Mouse (Mus musculus) right cerebral cortex, postnatal 14 days (tissue): Measurements from ENCODE around the gene Ghdc.

Experiments used
- DNase-seq: peaks from one replicate; pipeline ENCODE4 v3.0.0; 2022

The Ghdc gene

DNA sequence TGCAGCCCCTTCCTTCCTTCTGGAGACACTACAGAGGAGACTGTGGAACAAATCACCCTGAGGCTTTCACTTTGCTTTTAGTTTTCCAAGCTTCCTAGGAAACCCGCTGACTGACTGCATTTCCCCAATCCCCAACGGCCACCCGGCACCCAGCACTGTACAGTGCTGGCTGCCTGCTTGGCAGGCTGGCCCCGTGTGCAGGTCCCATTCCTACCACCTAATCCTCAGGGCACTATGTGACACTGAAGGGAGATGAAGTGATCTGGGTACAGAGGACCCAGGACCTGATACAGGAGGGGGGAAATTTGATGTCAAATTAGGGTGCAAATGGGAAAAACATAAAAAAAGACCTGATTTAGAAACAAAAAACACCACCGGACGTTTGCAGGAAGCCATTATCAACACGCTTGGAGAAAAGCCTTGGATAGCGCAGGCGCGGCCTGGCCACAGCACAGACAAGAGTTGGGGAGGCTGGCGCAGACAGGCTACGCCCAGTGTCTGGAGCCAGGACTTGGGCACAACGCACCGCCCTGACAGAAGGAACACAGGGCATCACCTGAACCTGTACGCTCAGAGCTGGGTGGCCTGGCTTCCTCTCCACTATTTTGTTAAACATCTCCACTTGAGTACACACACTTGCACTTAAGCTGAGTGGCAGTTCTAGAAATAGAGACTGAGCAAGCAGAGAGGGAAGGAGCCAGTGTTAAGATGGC lies 11.2 kb upstream of the Ghdc start:
- DNase-seq, result no peak

DNA sequence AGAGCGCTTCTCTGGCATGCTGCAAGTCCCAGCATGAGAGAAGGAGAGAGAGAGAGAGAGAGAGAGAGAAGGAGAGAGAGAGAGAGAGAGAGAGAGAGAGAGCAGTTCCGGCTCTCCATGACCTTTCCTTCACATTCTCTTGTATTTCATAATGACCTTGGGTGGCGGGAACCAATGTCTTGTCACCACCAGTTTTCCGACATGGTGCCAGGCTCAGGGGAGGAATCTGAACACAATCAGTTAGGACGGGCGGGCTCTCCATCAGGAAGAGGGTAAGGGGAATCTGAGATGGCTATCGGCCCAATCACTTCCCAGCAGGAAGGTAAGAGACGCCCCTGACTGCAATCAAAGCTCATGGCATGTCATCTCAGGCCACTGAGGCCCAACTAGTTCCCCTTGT lies 9.5 kb upstream of the Ghdc start:
- no peak for DNase-seq

DNA sequence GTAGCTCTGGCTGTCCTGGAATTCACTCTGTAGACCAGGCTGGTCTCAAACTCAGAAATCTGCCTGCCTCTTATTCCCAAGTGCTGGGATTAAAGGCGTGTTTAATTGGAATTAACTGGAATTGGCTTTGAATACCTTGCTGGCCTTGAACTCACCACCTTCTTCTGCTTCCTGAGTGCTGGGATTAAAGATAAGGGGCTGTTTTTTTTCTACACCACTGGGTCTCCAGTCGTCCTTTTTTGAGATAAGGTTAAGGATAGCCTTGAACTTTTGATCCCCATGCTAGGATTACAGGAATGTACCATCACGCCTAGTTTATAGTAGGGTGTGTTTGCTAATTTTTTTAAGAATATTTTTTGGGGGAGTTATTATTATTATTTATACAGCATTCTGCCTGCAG lies 7.3 kb upstream of the Ghdc start:
- DNase-seq, result no peak

DNA sequence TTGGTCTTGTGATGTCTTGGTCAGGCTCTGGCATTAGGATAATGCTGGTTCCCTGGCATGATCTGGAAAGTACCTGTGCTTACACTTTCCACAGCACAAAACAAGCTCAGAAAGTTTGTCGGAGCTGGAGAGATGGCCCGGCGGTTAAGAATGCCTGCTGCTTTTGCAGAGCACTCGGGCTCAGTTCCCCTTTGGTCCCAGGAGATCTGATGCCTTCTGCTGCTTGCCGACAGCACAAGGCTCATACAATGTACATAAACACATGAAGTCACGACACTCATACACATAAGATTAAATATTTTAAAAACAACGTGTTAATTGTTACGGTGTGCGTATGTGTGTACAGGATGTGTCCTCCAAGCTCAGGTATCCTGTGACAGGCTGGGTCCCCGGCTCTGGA lies 5.2 kb upstream of the Ghdc start:
- DNase-seq, result no peak

DNA sequence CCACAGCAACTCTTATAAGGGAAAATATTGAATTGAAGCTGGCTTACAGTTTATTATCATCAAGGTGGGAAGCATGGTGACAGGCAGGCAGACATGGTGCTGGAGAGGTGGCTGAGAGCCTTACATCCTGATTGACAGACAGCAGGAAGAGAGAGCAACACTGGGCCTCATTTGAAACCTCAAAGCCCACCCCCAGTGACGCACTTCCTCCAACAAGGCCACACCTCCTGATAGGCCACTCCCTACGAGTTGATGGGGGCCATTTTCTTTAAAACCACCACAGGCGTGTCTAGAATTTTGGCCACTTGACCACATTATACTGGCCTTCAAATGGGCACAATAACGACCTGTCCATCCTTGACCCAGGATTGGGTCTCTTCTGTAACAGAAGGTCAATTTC lies 3.5 kb upstream of the Ghdc start:
- DNase-seq, result no peak

DNA sequence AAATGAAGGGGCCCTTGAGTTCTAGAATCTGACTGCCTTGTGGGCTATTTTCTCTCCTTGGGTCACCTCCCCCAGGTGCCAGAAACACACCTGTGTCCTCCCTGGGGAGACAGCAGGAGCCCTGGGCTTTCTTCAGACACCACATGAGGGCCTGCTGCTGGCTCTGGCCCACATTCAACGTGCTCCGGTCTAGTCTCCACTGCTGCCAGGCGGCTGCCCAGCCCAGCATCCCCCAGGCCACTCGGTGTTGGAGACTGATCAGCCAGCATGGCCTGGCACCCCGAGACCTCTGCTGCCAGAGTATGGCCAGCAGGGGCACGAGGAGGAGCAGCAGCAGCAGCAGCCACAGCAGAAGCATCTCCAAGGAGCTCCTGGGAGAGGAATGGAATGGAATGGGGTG lies 777 bp downstream of the Ghdc start:
- DNase-seq, result no peak

DNA sequence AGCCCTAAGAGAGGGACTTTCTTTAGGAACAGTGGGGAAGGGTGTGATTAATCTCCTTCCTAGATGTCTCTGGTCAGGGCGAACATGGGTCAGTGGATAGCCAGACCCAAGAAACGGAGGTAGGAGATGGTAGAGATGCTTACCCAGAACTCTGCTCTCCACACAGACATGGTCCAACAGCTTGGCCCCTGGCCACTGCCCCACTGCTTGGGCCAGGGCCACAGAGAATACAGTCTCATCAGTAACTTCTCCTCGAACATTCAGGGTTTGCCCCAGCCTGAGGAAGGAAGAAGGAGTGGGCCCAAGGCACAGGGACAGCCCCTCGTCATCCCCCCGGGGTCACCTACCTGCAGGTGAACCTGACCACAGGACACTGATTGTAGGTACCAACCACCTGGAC lies 2.9 kb downstream of the Ghdc start:
- DNase-seq, result no peak

DNA sequence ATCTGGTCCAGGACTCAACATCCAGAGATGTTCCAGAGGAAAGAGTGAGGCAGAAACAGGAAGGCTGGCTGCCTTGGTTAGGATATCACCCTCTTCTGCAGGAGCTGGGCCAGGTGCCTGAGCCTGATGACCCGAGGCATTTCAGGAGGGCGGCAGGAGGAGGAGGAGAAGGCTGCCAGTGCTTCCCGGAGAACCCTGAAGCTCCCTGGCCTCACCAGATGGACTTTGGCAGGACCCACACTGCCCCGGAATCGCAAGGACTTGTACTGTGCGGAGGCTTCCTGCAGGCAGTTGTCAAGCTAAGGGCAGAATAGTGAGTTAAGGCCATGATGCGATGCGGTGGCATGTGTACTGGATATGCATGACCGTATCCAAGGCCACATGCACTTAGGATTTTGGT lies 4.0 kb downstream of the Ghdc start:
- no peak for DNase-seq

DNA sequence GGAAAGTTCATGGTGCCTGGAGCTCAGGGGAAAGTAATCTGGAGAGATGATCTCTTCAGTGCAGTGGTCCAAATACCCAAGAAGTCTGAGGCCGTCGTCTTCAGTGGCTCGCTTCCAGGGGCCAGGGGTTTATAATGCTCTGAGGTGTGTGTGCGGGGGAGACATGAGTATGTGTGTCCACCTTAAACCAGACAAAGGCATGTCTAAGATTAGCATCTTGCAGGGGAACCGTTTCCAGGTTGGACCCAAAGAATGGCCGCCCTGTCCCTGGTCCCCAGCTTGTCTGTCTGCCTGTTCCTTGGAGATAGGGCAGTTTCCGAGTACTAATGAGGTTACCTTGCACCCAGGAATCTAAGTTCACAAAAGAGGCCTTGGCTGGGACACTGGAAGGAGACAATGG lies 7.9 kb downstream of the Ghdc start, which contains the start of gene Hcrt:
TSS of gene Hcrt (minus strand) at position 101 of the 400 bp plus-strand sequence.
- DNase-seq, result no peak

DNA sequence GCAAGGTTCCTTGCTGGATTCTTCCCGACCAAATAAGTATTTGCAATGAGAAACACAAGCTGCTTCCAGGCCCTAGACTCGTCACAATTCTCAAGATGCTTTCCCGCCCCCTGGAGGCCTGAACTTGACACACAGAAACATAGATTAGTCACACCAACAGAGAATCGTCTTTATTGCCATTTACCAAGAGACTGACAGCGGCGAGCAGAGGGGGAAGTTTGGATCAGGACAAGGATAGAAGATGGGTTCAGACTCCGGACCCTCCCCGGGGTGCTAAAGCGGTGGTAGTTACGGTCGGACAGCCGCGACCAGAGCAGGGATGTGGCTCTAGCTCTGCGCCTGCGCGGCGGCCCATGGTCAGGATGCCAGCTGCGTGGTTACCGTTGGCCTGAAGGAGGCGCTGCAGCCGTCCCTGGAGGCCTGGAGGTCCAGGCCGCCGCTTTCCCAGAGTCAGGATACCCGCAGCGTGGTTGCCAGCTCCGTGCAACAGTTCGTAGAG lies 9.2 kb downstream of the Ghdc start:
- DNase-seq, result peak; percentile 89

DNA sequence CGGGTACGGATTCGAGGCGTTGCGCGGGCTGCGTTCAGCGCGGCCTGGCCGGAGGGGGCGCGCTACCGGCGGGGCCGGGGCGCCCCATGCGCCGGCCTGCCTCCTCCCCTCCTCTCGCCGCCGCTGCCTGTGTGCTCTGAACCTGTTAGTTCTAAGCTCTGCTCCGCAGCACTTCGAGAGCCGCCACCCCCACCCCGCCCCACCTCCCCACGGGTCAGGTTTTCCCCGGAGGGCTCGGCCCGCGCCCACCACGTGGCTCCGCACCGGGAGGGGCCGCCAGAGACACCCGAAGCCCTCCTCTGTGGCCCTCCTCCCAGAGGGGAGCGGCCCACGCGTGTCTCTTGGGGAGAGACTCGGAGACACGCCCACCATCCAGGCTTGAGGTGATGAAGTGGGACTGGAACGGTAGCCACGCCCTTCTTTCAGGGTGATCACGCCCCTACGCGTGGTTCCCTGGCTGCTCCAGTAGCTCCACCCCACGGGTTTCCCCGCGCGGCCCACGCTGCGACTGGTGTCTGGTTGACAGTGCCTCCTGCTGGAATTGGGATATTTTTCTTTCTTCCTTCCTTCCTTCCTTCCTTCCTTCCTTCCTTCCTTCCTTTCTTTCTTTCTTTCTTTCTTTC lies 11.0 kb downstream of the Ghdc start, which contains the start of gene Kcnh4:
TSS of gene Kcnh4 (minus strand) at position 332 of the 623 bp plus-strand sequence.
- peak; percentile 90 for DNase-seq

DNA sequence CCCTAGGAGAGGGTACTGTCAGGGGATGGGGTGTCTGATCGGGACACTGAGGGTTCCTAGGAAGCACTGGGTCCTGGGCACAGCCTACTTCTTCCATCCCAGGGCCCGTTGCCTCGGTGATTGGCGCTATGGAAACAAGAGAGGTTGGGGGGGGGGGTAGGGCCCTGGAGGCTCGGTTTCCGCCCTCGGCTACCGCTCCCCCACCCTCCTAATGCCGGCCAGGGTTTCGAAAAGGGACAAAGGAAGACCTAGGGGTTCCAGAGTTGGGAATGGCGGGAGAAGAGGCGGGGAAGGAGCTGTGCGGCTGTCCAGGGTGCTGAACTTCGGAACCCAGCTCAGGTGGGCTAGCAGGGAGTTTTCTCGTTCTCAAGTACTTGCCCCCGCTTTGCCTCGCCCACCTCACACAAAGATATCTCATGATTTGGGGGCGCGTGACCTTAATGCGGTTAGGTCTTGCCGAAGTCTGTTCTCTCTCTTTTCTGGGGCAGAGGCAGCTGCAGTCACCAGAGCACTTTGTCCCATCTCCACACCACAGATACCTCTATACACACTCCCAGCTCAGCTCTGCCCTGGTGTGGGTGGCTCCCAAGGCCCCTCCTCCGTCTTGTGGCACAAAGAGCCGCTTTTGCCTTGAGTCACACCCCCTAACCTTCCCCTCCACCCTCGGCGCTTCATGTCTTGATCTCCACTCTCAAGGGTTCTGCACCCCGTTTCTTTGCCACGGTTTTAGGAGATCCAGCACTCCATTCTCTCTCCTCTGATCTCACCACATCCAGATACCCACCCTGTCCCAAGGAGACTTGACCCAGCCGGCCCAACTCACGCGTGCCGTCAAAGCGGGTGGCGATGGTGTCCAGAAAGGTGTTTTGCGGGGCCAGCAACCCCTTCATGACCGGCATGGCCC lies 11.8 kb downstream of the Ghdc start:
- DNase-seq, result peak; percentile 37

DNA sequence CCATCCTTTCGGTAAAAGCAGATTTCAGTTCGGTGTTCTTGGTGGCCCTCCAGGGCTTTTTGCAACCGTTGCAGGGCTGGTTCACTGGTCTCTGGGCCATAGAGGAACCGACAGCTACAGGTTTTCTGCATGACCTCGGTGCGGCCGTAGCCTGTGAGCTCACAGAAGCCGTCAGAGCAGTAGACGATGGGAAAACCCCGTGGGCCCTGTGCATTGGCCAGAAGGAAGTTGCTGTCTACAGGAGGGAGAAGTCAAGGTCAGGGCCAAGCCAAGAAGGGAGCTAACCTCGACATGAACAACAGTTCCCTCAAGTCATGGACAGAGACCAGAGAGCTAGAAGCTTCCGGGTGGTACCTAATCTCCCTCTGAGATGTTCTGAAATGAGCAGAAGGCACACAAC lies 13.2 kb downstream of the Ghdc start:
- no peak for DNase-seq

DNA sequence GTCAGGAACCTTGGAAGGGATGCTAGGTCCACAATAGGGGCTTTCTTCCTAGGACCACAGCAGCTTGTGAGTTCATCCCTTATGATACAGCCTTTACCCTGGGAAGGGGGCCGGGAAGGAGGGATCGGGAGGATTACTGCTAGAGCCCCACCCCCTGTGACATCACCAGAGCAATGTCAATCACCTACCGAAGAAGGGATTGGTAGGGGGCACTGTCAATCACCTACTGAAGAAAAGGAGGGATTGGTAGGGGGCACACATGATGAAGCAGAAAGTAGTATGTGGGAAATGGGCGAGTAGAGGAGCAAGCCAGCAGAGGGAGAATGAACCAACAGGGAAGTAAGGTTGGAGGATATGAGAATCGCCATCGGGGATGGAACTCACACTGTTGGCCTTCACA lies 14.3 kb downstream of the Ghdc start:
- DNase-seq, result no peak

DNA sequence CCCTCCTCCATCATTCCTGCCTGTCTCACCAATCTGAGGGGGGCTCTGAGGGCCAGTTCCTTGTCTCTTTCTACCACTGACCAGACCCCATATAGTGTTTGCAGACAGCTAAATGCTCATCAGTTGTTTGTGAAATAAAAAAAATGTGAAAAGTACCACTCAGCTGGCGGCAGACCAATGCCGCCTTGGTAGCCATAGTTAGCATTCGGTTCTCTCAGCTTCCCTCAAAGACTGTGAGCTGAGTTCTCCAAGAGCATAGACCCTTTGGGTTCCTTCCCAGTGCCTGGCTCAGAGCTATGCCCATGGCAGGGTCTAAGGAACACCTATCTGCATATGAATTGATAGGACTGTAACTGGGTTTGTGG lies 16.1 kb downstream of the Ghdc start:
- DNase-seq, result peak; percentile 41

DNA sequence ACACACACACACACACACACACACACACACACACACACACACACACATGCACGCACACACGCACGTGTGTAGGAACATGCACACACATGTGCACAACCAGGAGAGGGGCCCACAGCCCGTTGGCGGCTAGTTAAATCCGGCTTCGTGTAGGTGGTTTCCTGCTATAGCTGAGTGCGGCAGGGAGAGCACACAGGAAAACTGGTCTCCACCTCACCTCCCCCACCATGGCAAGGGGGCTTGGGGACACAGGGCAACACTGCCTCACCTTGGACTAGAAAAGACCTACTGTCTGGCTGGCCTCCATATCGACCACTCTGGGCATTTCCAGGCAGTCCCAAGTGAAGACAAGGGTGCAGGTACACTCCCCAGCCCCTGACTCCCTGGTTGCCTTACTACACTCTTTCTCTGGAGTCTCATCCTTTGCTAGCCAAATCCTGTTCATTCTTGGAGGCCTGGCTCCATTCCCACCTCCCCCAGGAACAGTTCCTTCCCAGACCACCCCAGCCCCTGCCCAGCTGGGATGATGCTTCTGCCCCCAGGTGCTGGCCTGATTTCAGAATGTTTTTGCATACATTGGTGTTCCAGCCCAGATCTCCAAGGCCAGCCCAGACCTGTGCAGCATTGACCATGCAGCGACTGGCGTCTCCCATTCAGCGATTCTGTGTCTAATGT lies 16.6 kb downstream of the Ghdc start:
- peak; percentile 67 for DNase-seq

DNA sequence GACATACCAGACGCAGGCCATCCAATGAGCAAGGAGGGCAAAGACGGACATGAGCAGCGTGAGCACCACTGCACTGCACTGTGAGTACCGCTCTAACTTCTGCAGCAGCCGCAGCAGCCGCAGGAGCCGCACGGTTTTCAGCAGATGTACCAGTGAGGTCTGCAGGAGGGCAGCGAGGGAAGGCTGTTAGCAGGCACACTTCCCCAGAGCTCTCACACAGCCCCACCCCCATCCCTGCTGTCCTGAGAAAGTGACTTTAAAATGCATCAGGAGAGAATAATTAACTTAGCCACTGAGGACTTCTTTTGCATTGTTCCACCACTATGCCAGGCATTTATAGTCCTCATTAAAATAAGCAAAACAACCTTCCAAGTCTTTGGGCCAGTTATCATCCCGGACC lies 18.5 kb downstream of the Ghdc start:
- peak; percentile 44 for DNase-seq

DNA sequence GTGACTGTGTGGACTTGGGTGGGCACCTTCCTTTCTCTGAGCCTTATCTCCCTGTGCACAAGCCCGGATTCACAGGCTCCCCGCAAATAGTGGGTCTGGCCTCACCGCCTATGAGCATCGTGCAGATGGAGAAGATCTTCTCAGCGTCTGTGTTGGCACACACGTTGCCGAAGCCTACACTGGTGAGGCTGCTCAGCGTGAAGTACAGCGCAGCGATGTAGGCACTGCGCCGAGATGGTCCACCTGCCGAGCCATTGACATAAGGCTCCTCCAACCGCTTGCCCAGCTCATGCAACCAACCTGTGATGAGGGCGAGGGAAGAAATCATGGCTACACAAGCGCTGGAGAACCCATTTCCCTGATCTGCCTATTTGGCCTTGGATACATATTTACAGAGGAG lies 20.6 kb downstream of the Ghdc start:
- no peak for DNase-seq

DNA sequence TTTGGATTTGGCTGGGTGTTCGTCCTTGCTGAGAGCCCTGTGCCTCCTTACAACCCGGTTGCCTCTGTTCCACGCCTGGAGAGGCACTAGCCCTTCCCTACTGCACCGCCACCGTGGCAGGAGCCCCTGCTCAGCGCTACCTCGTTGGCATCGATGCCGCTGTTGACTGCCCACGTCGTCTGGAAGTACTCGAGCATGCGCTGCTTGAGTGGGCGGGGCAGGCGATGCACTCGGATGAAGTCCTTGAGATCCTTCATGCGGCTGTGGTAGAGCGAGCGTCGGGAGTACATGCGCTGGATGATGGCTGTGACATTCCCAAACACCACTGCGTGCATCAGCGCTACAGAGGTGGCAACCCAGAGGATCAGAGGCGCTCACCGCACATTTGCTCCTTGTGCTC lies 21.3 kb downstream of the Ghdc start:
- peak; percentile 49 for DNase-seq

DNA sequence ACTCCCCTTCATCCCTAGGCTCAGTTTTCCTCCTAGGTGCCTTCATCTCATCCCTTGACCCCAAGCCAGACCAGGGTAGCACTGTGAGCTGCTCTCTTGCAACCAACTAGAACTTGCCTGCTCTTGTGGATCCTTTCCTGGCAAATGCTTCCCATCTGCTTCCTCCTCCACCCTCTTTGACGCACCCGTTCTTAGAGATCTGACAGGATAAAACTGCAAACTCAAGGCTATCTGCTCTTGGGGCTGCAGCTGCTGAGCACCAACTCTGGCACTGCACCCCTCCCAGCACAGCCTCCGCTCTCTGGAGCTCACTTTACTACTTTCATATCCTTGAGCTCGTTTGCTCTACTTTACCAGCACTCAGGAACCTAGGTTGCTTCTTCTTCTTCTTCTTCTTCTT lies 22.1 kb downstream of the Ghdc start:
- no peak for DNase-seq

DNA sequence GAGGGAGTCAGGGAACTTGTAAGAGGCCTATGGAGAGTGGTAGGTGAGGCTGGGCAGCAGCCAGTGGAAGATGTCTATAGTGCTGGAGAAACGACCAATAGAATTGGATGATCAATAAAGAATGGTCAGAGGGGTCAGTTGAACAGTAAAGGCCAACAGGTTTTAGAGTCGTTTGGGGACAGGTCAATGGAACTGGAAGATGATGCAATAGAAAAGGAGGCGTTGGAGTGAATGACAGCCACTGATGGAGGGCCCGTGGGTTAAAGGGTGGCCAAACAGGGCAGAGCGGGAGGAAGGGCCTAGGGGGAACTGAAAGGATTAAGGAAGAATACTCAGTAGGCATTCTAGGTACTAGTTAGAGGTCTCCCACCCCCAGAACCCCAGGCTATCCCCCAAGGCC lies 23.6 kb downstream of the Ghdc start:
- no peak for DNase-seq

DNA sequence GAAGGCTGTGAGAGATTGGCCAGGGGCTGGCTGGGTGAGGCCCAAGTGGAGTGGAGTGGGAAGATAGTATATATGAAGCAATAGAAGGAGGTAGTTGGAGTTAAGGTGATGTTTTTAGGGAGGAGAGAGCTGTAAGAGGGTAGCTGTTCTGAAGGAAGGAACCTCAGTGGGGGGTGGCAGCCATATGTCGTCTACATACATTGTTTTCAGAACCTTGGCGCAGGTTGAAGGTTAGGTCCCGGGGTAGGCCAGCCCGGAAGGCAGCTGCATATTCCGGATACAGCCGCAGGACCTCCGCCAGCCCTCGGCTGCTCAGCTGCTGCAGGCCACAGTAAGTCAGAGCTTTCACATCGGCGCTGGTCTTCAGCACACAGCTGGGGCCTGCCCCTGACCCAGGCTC lies 24.2 kb downstream of the Ghdc start:
- no peak for DNase-seq

DNA sequence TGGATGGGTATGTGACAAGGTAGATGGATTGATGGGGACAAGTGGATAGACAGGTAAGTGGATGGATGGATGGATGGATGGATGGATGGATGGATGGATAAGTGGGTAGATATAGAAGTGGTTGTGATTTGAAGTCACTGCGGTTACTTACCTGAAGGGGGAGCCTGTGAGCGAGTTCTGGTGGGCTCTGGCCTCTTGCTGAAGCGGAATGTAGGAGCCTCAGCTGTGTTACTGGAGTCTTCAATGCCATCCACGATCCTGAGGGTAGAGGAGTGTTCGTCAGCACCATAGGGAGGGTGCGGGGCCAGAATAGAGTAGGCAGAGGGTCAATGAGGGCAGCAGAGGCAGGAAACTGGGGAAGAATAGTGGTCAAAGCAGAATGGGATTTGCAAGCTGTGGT lies 25.7 kb downstream of the Ghdc start:
- peak; percentile 44 for DNase-seq
